Mouse (Mus musculus) megakaryocyte progenitor cell, adult 5-6 weeks (primary cell): ENCODE measurements around the gene Ttll10. TPM values are rescaled to one million over a fixed set of nuclear protein-coding genes. Genes with fewer than 3 reads are reported as not detected.

ENCODE experiments used
- ATAC-seq: replicated peaks from 2 replicates; pipeline ENCODE4 v1.8.0; 2016; ENCODE audit warnings: mild to moderate bottlenecking, moderate TSS enrichment, inconsistent platforms; ENCODE audit not compliant: poor library complexity
- total RNA-seq, 2 experiments: library from RNA; stranded (forward) in 1 of 2; stranded (reverse) in 1 of 2; fragments of 157-497, 149-512 nt in 1 of 2; fragments of 200-1000 nt in 1 of 2; gene quantifications; 2 replicates each; pipeline versions ENCODE4 v1.2.3 to v1.2.4; 2015 to 2017

Ttll10 gene
- total RNA-seq, 2 experiments from 2014 or later, result not detected

- no peak for ATAC-seq
Measured at GRCm38 (mm10) chr4:156030651-156031118, 28.5 kb downstream of the Ttll10 start.

GRCm38 (mm10) chr4:156028580-156028979 lies 30.6 kb downstream of the Ttll10 start:
- no peak for ATAC-seq

GRCm38 (mm10) chr4:156026013-156026412 lies 33.2 kb downstream of the Ttll10 start, which contains the start of gene Tnfrsf18:
TSS of gene Tnfrsf18 (plus strand) at chr4:156026164.
- ATAC-seq, result peak; percentile 76

GRCm38 (mm10) chr4:156024184-156024583 lies 35.0 kb downstream of the Ttll10 start:
- ATAC-seq, result no peak

- no peak for ATAC-seq
Measured at GRCm38 (mm10) chr4:156023520-156023919, 35.7 kb downstream of the Ttll10 start.

GRCm38 (mm10) chr4:156021942-156022419 lies 37.2 kb downstream of the Ttll10 start:
- no peak for ATAC-seq

GRCm38 (mm10) chr4:156021381-156021780 lies 37.8 kb downstream of the Ttll10 start:
- no peak for ATAC-seq

GRCm38 (mm10) chr4:156019771-156020170 lies 39.4 kb downstream of the Ttll10 start:
- ATAC-seq, result no peak

- no peak for ATAC-seq
Measured at GRCm38 (mm10) chr4:156014436-156014835, 44.8 kb downstream of the Ttll10 start.

- ATAC-seq, result no peak
Measured at GRCm38 (mm10) chr4:156013637-156014036, 45.6 kb downstream of the Ttll10 start, which contains the start of gene Tnfrsf4. TSS of gene Tnfrsf4 (plus strand) at chr4:156013843.

- no peak for ATAC-seq
Measured at GRCm38 (mm10) chr4:156008369-156008768, 50.8 kb downstream of the Ttll10 start.

GRCm38 (mm10) chr4:156004109-156004508 lies 55.1 kb downstream of the Ttll10 start:
- ATAC-seq, result no peak

- ATAC-seq, result no peak
Measured at GRCm38 (mm10) chr4:155993606-155994005, 65.6 kb downstream of the Ttll10 start.

- ATAC-seq, result peak; percentile 64
Measured at GRCm38 (mm10) chr4:155992906-155993547, 66.2 kb downstream of the Ttll10 start.

GRCm38 (mm10) chr4:155992241-155992905 lies 66.8 kb downstream of the Ttll10 start, which contains the start of the genes B3galt6 and Sdf4:
TSS of gene B3galt6 (minus strand) at chr4:155992649.
TSS of gene Sdf4 (plus strand) at chr4:155992872.
- peak; percentile 68 for ATAC-seq

GRCm38 (mm10) chr4:155991908-155992230 lies 67.3 kb downstream of the Ttll10 start:
- ATAC-seq, result no peak

GRCm38 (mm10) chr4:155991211-155991907 lies 67.9 kb downstream of the Ttll10 start:
- peak; percentile 43 for ATAC-seq
